Mouse (Mus musculus): Measurements from ENCODE around the gene Alkbh5. TPM values are rescaled to one million over a fixed set of nuclear protein-coding genes. Genes with fewer than 3 reads are reported as not detected.
A peak's percentile ranks its signal among the peaks of the same experiment; 100 is the strongest.

The Alkbh5 gene
- polyA plus RNA-seq, 1 experiment from 2014 or later: 19.1 TPM

- ATAC-seq: no peak
- peaks cover 23% of the 10 kb centered on the region for H3K27me3 ChIP-seq (ENCODE audit: insufficient read depth, low read length)
- 65% methylated on average over 1 of the region's 1 CpGs for WGBS (ENCODE audit: insufficient replicate concordance)
Measured at GRCm38 (mm10) chr11:60511893-60512292, 24.3 kb upstream of the Alkbh5 start.

GRCm38 (mm10) chr11:60512520-60512919 is 23.7 kb upstream of the Alkbh5 start:
- 70% methylated on average over 2 of the region's 2 CpGs for WGBS (ENCODE audit: insufficient replicate concordance)
- ATAC-seq (no peak), DNase-seq (no peak)
- Histone ChIP-seq H3K4me2 (ENCODE audit: low read depth, low read length) (no peak overlapping the region), H3K4me3 (ENCODE audit: low read depth, low read length) (no peak overlapping the region), H3K27ac (ENCODE audit: low read depth) (no peak overlapping the region), H3K4me1 (ENCODE audit: insufficient read depth) (peaks cover 10% of the 10 kb centered on the region), H3K36me3 (replicated peaks; ENCODE audit: insufficient read depth, low read length) (no peaks in the 10 kb centered on the region), H3K9me3 (ENCODE audit: low read length) (no peaks in the 10 kb centered on the region), H3K27me3 (ENCODE audit: insufficient read depth, low read length) (peaks cover 21% of the 10 kb centered on the region), H3K9ac (replicated peaks) (no peak overlapping the region)
- TF ChIP-seq EP300 (IDR thresholded peaks at IDR 0.05; ENCODE audit: low read depth) (no peak), CTCF (IDR thresholded peaks at IDR 0.05; ENCODE audit: low read depth) (peak; percentile 61)

More at GRCm38 (mm10) chr11:60511893-60512292, 24.3 kb upstream of the Alkbh5 start:
- DNase-seq: no peak
- H3K4me2 ChIP-seq (ENCODE audit: low read depth, low read length): no peak overlapping the region
- H3K9me3 ChIP-seq (ENCODE audit: low read length): no peaks in the 10 kb centered on the region
- H3K36me3 ChIP-seq (replicated peaks; ENCODE audit: insufficient read depth, low read length): no peaks in the 10 kb centered on the region
- H3K9ac ChIP-seq (replicated peaks): no peak overlapping the region
- H3K4me1 ChIP-seq (ENCODE audit: insufficient read depth): peaks cover 10% of the 10 kb centered on the region
- no peak for TF ChIP-seq CTCF (IDR thresholded peaks at IDR 0.05; ENCODE audit: low read depth)
- H3K27ac ChIP-seq (ENCODE audit: low read depth): no peak overlapping the region
- H3K4me3 ChIP-seq (ENCODE audit: low read depth, low read length): no peak overlapping the region

GRCm38 (mm10) chr11:60514941-60515340 is 21.2 kb upstream of the Alkbh5 start:
- WGBS (ENCODE audit: insufficient replicate concordance): 60% methylated on average over 2 of the region's 2 CpGs
- Histone ChIP-seq H3K4me3 (ENCODE audit: low read depth, low read length) (no peak overlapping the region), H3K4me2 (ENCODE audit: low read depth, low read length) (no peak overlapping the region), H3K36me3 (replicated peaks; ENCODE audit: insufficient read depth, low read length) (no peaks in the 10 kb centered on the region), H3K4me1 (ENCODE audit: insufficient read depth) (no peaks in the 10 kb centered on the region; the same call in 1 of the 2 replicates), H3K27me3 (ENCODE audit: insufficient read depth, low read length) (peaks cover 2% of the 10 kb centered on the region; the same call in 1 of the 2 replicates), H3K27ac (ENCODE audit: low read depth) (no peak overlapping the region), H3K9ac (replicated peaks) (no peak overlapping the region), H3K9me3 (ENCODE audit: low read length) (no peaks in the 10 kb centered on the region)
- ATAC-seq (no peak), DNase-seq (no peak)
- TF ChIP-seq CTCF (IDR thresholded peaks at IDR 0.05; ENCODE audit: low read depth) (no peak), EP300 (IDR thresholded peaks at IDR 0.05; ENCODE audit: low read depth) (no peak)

- ATAC-seq (no peak), DNase-seq (no peak)
- Histone ChIP-seq H3K4me3 (ENCODE audit: low read depth, low read length) (no peak overlapping the region), H3K4me2 (ENCODE audit: low read depth, low read length) (no peak overlapping the region), H3K27ac (ENCODE audit: low read depth) (no peak overlapping the region), H3K4me1 (ENCODE audit: insufficient read depth) (no peaks in the 10 kb centered on the region; the same call in 1 of the 2 replicates), H3K27me3 (ENCODE audit: insufficient read depth, low read length) (no peaks in the 10 kb centered on the region), H3K9me3 (ENCODE audit: low read length) (no peaks in the 10 kb centered on the region), H3K36me3 (replicated peaks; ENCODE audit: insufficient read depth, low read length) (no peaks in the 10 kb centered on the region), H3K9ac (replicated peaks) (no peak overlapping the region)
- 66% methylated on average over 4 of the region's 4 CpGs for WGBS (ENCODE audit: insufficient replicate concordance)
- TF ChIP-seq CTCF (IDR thresholded peaks at IDR 0.05; ENCODE audit: low read depth) (no peak), EP300 (IDR thresholded peaks at IDR 0.05; ENCODE audit: low read depth) (no peak)
Measured at GRCm38 (mm10) chr11:60518305-60518704, 17.9 kb upstream of the Alkbh5 start.

- Histone ChIP-seq H3K4me3 (ENCODE audit: low read depth, low read length) (no peak overlapping the region), H3K9me3 (ENCODE audit: low read length) (no peaks in the 10 kb centered on the region), H3K4me2 (ENCODE audit: low read depth, low read length) (no peak overlapping the region), H3K36me3 (replicated peaks; ENCODE audit: insufficient read depth, low read length) (no peaks in the 10 kb centered on the region), H3K9ac (replicated peaks) (no peak overlapping the region), H3K27me3 (ENCODE audit: insufficient read depth, low read length) (no peaks in the 10 kb centered on the region), H3K4me1 (ENCODE audit: insufficient read depth) (no peaks in the 10 kb centered on the region), H3K27ac (ENCODE audit: low read depth) (no peak overlapping the region)
- DNase-seq (no peak), ATAC-seq (no peak)
- WGBS (ENCODE audit: insufficient replicate concordance): 74% methylated on average over 5 of the region's 5 CpGs
- TF ChIP-seq EP300 (IDR thresholded peaks at IDR 0.05; ENCODE audit: low read depth): no peak
- TF ChIP-seq CTCF (IDR thresholded peaks at IDR 0.05; ENCODE audit: low read depth): no peak
Measured at GRCm38 (mm10) chr11:60522027-60522426, 14.2 kb upstream of the Alkbh5 start.

- TF ChIP-seq CTCF (IDR thresholded peaks at IDR 0.05; ENCODE audit: low read depth) (no peak), EP300 (IDR thresholded peaks at IDR 0.05; ENCODE audit: low read depth) (no peak)
- 81% methylated on average over 6 of the region's 6 CpGs for WGBS (ENCODE audit: insufficient replicate concordance)
Measured at GRCm38 (mm10) chr11:60522661-60523365, 13.4 kb upstream of the Alkbh5 start.

More at GRCm38 (mm10) chr11:60522661-60523365, 13.4 kb upstream of the Alkbh5 start:
- no peaks in the 10 kb centered on the region for H3K4me1 ChIP-seq (ENCODE audit: insufficient read depth)
- no peak overlapping the region for H3K27ac ChIP-seq (ENCODE audit: low read depth)
- H3K9me3 ChIP-seq (ENCODE audit: low read length): no peaks in the 10 kb centered on the region
- no peaks in the 10 kb centered on the region for H3K27me3 ChIP-seq (ENCODE audit: insufficient read depth, low read length)
- H3K36me3 ChIP-seq (replicated peaks; ENCODE audit: insufficient read depth, low read length): no peaks in the 10 kb centered on the region
- H3K4me2 ChIP-seq (ENCODE audit: low read depth, low read length): no peak overlapping the region
- DNase-seq (no peak), ATAC-seq (no peak)
- no peak overlapping the region for H3K4me3 ChIP-seq (ENCODE audit: low read depth, low read length)
- H3K9ac ChIP-seq (replicated peaks): no peak overlapping the region

Data from liver, postnatal 0 days (tissue).